Mouse (Mus musculus): Measurements from ENCODE around the gene 4930595D18Rik. TPM values are rescaled to one million over a fixed set of nuclear protein-coding genes. Genes with fewer than 3 reads are reported as not detected.
A peak's percentile ranks its signal among the peaks of the same experiment; 100 is the strongest.

4930595D18Rik gene
- polyA plus RNA-seq, 1 experiment from 2014 or later, result not detected

GRCm38 (mm10) chr12:111193331-111193730 lies 9.0 kb upstream of the 4930595D18Rik start:
- Histone ChIP-seq H3K4me1 (peaks cover 7% of the 10 kb centered on the region; the same call in 1 of the 2 replicates), H3K27ac (no peak overlapping the region), H3K4me2 (no peak overlapping the region), H3K27me3 (no peaks in the 10 kb centered on the region), H3K4me3 (no peak overlapping the region), H3K36me3 (no peaks in the 10 kb centered on the region), H3K9ac (no peak overlapping the region), H3K9me3 (no peaks in the 10 kb centered on the region)
- 56% methylated on average over 9 of the region's 9 CpGs for WGBS
- ATAC-seq (ENCODE audit: borderline replicate concordance, extremely low read depth, low FRiP score, low TSS enrichment), result no peak

- WGBS, result 63% methylated on average over 6 of the region's 6 CpGs
- H3K27ac ChIP-seq, result no peak overlapping the region
These were observed 8.5 kb upstream of the 4930595D18Rik start for GRCm38 (mm10) chr12:111192777-111193176.

GRCm38 (mm10) chr12:111190891-111191290 lies 6.6 kb upstream of the 4930595D18Rik start:
- ATAC-seq (ENCODE audit: borderline replicate concordance, extremely low read depth, low FRiP score, low TSS enrichment), result no peak

More at GRCm38 (mm10) chr12:111192777-111193176, 8.5 kb upstream of the 4930595D18Rik start:
- Histone ChIP-seq H3K4me3 (no peak overlapping the region), H3K27me3 (no peaks in the 10 kb centered on the region), H3K9me3 (no peaks in the 10 kb centered on the region), H3K9ac (no peak overlapping the region), H3K4me2 (no peak overlapping the region), H3K36me3 (no peaks in the 10 kb centered on the region), H3K4me1 (peaks cover 7% of the 10 kb centered on the region; the same call in 1 of the 2 replicates)
- ATAC-seq (ENCODE audit: borderline replicate concordance, extremely low read depth, low FRiP score, low TSS enrichment), result no peak

GRCm38 (mm10) chr12:111190355-111190754 lies 6.1 kb upstream of the 4930595D18Rik start:
- 84% methylated on average over 5 of the region's 5 CpGs for WGBS
- no peak for ATAC-seq (ENCODE audit: borderline replicate concordance, extremely low read depth, low FRiP score, low TSS enrichment)
- Histone ChIP-seq H3K4me1 (peaks cover 7% of the 10 kb centered on the region; the same call in 1 of the 2 replicates), H3K4me2 (no peak overlapping the region), H3K36me3 (no peaks in the 10 kb centered on the region), H3K9ac (no peak overlapping the region), H3K27me3 (no peaks in the 10 kb centered on the region), H3K4me3 (no peak overlapping the region), H3K9me3 (no peaks in the 10 kb centered on the region), H3K27ac (no peak overlapping the region)

More at GRCm38 (mm10) chr12:111190891-111191290, 6.6 kb upstream of the 4930595D18Rik start:
- no peak overlapping the region for H3K4me2 ChIP-seq
- no peak overlapping the region for H3K4me3 ChIP-seq
- H3K4me1 ChIP-seq, result peaks cover 7% of the 10 kb centered on the region; the same call in 1 of the 2 replicates
- H3K9ac ChIP-seq, result no peak overlapping the region
- no peaks in the 10 kb centered on the region for H3K36me3 ChIP-seq
- WGBS, result 71% methylated on average over 2 of the region's 2 CpGs
- no peaks in the 10 kb centered on the region for H3K9me3 ChIP-seq
- no peaks in the 10 kb centered on the region for H3K27me3 ChIP-seq
- no peak overlapping the region for H3K27ac ChIP-seq

GRCm38 (mm10) chr12:111188295-111188694 lies 4.0 kb upstream of the 4930595D18Rik start:
- no peak overlapping the region for H3K4me3 ChIP-seq
- no peak overlapping the region for H3K9ac ChIP-seq
- no peaks in the 10 kb centered on the region for H3K36me3 ChIP-seq
- no peak overlapping the region for H3K27ac ChIP-seq
- H3K27me3 ChIP-seq, result no peaks in the 10 kb centered on the region
- H3K9me3 ChIP-seq, result no peaks in the 10 kb centered on the region
- H3K4me2 ChIP-seq, result no peak overlapping the region
- no peak for ATAC-seq (ENCODE audit: borderline replicate concordance, extremely low read depth, low FRiP score, low TSS enrichment)
- WGBS, result 88% methylated on average over 4 of the region's 4 CpGs
- no peaks in the 10 kb centered on the region for H3K4me1 ChIP-seq

GRCm38 (mm10) chr12:111186986-111187385 lies 2.7 kb upstream of the 4930595D18Rik start:
- WGBS, result 86% methylated on average over 3 of the region's 3 CpGs
- no peaks in the 10 kb centered on the region for H3K9me3 ChIP-seq
- ATAC-seq (ENCODE audit: borderline replicate concordance, extremely low read depth, low FRiP score, low TSS enrichment), result no peak

GRCm38 (mm10) chr12:111182378-111182777 lies 1.9 kb downstream of the 4930595D18Rik start:
- no peak overlapping the region for H3K4me2 ChIP-seq
- H3K4me1 ChIP-seq, result no peaks in the 10 kb centered on the region
- H3K36me3 ChIP-seq, result no peaks in the 10 kb centered on the region
- no peaks in the 10 kb centered on the region for H3K9me3 ChIP-seq
- H3K27ac ChIP-seq, result no peak overlapping the region
- WGBS, result 91% methylated on average over 6 of the region's 6 CpGs
- ATAC-seq (ENCODE audit: borderline replicate concordance, extremely low read depth, low FRiP score, low TSS enrichment), result no peak
- H3K9ac ChIP-seq, result no peak overlapping the region
- H3K27me3 ChIP-seq, result no peaks in the 10 kb centered on the region
- H3K4me3 ChIP-seq, result no peak overlapping the region

More at GRCm38 (mm10) chr12:111186986-111187385, 2.7 kb upstream of the 4930595D18Rik start:
- Histone ChIP-seq H3K4me2 (no peak overlapping the region), H3K27ac (no peak overlapping the region), H3K4me3 (no peak overlapping the region), H3K36me3 (no peaks in the 10 kb centered on the region), H3K4me1 (no peaks in the 10 kb centered on the region), H3K27me3 (no peaks in the 10 kb centered on the region), H3K9ac (no peak overlapping the region)

- no peak overlapping the region for H3K4me3 ChIP-seq
- H3K9me3 ChIP-seq, result no peaks in the 10 kb centered on the region
- WGBS, result 78% methylated on average over 5 of the region's 5 CpGs
These were observed 2.4 kb downstream of the 4930595D18Rik start for GRCm38 (mm10) chr12:111181848-111182247.

GRCm38 (mm10) chr12:111178772-111179171 lies 5.5 kb downstream of the 4930595D18Rik start:
- no peak overlapping the region for H3K9ac ChIP-seq
- WGBS, result 78% methylated on average over 4 of the region's 4 CpGs
- peaks cover 8% of the 10 kb centered on the region; the same call in 1 of the 2 replicates for H3K36me3 ChIP-seq
- H3K27ac ChIP-seq, result no peak overlapping the region
- no peaks in the 10 kb centered on the region for H3K27me3 ChIP-seq
- H3K4me1 ChIP-seq, result no peaks in the 10 kb centered on the region
- no peaks in the 10 kb centered on the region for H3K9me3 ChIP-seq
- H3K4me3 ChIP-seq, result no peak overlapping the region
- H3K4me2 ChIP-seq, result no peak overlapping the region
- ATAC-seq (ENCODE audit: borderline replicate concordance, extremely low read depth, low FRiP score, low TSS enrichment), result no peak

More at GRCm38 (mm10) chr12:111181848-111182247, 2.4 kb downstream of the 4930595D18Rik start:
- Histone ChIP-seq H3K27ac (no peak overlapping the region), H3K9ac (no peak overlapping the region), H3K4me2 (no peak overlapping the region), H3K27me3 (no peaks in the 10 kb centered on the region), H3K36me3 (no peaks in the 10 kb centered on the region), H3K4me1 (no peaks in the 10 kb centered on the region)
- no peak for ATAC-seq (ENCODE audit: borderline replicate concordance, extremely low read depth, low FRiP score, low TSS enrichment)

GRCm38 (mm10) chr12:111168891-111169290 lies 15.4 kb downstream of the 4930595D18Rik start:
- WGBS, result 85% methylated on average over 4 of the region's 4 CpGs
- H3K4me2 ChIP-seq, result no peak overlapping the region
- no peak overlapping the region for H3K4me3 ChIP-seq
- no peak overlapping the region for H3K9ac ChIP-seq
- H3K36me3 ChIP-seq, result no peaks in the 10 kb centered on the region
- no peak overlapping the region for H3K27ac ChIP-seq
- ATAC-seq (ENCODE audit: borderline replicate concordance, extremely low read depth, low FRiP score, low TSS enrichment), result no peak
- H3K9me3 ChIP-seq, result no peaks in the 10 kb centered on the region
- H3K27me3 ChIP-seq, result no peaks in the 10 kb centered on the region
- peaks cover 27% of the 10 kb centered on the region for H3K4me1 ChIP-seq

GRCm38 (mm10) chr12:111166681-111167289 lies 17.5 kb downstream of the 4930595D18Rik start:
- Histone ChIP-seq H3K4me1 (peaks cover 40% of the 10 kb centered on the region), H3K27ac (peak overlapping the region; percentile 90), H3K27me3 (no peaks in the 10 kb centered on the region), H3K36me3 (no peaks in the 10 kb centered on the region), H3K4me3 (peak overlapping the region; percentile 75), H3K9ac (peak overlapping the region; percentile 69), H3K4me2 (peak overlapping the region; percentile 89), H3K9me3 (no peaks in the 10 kb centered on the region)
- peak; percentile 19 for ATAC-seq (ENCODE audit: borderline replicate concordance, extremely low read depth, low FRiP score, low TSS enrichment)
- WGBS, result under 1% methylated on average over 48 of the region's 48 CpGs

- Histone ChIP-seq H3K27ac (peak within 1 kb of the TSS; percentile 90), H3K9ac (peak within 1 kb of the TSS; percentile 69), H3K4me2 (peak within 1 kb of the TSS; percentile 89), H3K36me3 (no peaks in the 10 kb centered on the region), H3K4me3 (peak within 1 kb of the TSS; percentile 75), H3K4me1 (peaks cover 41% of the 10 kb centered on the region), H3K27me3 (no peaks in the 10 kb centered on the region), H3K9me3 (no peaks in the 10 kb centered on the region)
- ATAC-seq (ENCODE audit: borderline replicate concordance, extremely low read depth, low FRiP score, low TSS enrichment), result peak; percentile 68
- 5% methylated on average over 70 of the region's 105 CpGs for WGBS
These were observed 18.3 kb downstream of the 4930595D18Rik start, which contains the start of gene Traf3 for GRCm38 (mm10) chr12:111165831-111166591. Traf3 (plus strand) TSS chr12:111166370.

Measured in lung, embryonic 15.5 days (tissue).